Mouse (Mus musculus): ENCODE results near the gene Bmper. TPM values are rescaled to one million over a fixed set of nuclear protein-coding genes. Genes with fewer than 3 reads are reported as not detected.

Gene Bmper
- polyA plus RNA-seq, 1 experiment from 2014 or later = 6.9 TPM

DNA sequence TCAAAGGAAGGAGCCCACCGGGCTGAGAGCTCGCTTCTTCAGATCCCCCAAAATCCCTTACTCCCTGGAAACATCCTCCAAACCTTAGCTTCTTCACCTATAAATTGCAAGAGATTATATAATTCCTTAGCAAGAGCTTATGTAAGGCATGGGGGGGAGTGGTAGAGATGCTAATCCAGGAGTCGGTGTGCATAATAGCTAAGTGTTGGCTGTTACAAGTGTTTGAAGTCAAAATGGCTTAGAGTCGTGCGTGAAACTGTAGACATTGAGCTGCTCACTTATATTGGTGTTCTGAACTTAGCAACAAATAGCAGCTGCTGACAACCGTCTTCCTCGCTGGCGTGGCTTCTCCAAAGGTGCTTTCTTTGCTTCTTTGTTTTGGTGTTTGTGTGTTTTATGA is 128.5 kb downstream of the Bmper start:
- no peak for ATAC-seq (ENCODE audit: insufficient number of reproducible peaks, insufficient read depth, low FRiP score, low read depth)
- H3K4me1 ChIP-seq (ENCODE audit: control insufficient read depth, insufficient read depth, low read length) = peaks cover 4% of the 10 kb centered on the region; the same call in 1 of the 2 replicates

DNA sequence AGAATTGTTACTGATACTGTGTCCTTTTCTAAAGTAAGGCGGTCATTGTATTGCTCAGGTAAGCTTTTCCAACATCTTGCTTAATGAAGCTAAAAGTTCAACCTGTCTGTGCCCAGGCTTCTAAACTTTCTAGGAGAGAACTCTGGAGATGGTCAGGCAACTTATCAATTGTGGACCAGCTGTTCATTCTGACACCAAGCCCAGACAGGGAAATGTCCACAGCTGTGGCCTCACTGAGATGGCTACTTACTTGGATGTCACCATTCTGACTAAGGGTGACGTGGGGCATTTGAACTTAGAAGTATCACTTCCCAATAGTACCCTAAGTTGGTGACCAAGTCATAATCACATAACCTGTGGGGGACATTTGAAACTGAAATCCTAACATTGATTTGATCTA is 129.5 kb downstream of the Bmper start:
- H3K36me3 ChIP-seq (ENCODE audit: control insufficient read depth, insufficient read depth, low read length) = no peaks in the 10 kb centered on the region
- H3K9ac ChIP-seq (replicated peaks; ENCODE audit: low read depth, low read length) = no peak overlapping the region
- 93% methylated on average over 2 of the region's 2 CpGs for WGBS
- no peak overlapping the region for H3K27ac ChIP-seq (ENCODE audit: low read length)
- no peak overlapping the region for H3K4me2 ChIP-seq (replicated peaks; ENCODE audit: low read depth, low read length)
- no peaks in the 10 kb centered on the region for H3K9me3 ChIP-seq (ENCODE audit: control insufficient read depth, low read depth, low read length)
- ATAC-seq (ENCODE audit: insufficient number of reproducible peaks, insufficient read depth, low FRiP score, low read depth) = no peak
- H3K27me3 ChIP-seq (ENCODE audit: control insufficient read depth, insufficient read depth, low read length) = no peaks in the 10 kb centered on the region
- H3K4me1 ChIP-seq (ENCODE audit: control insufficient read depth, insufficient read depth, low read length) = peaks cover 4% of the 10 kb centered on the region; the same call in 1 of the 2 replicates
- no peak overlapping the region for H3K4me3 ChIP-seq (ENCODE audit: low read depth, low read length)

More for the DNA sequence above, 128.5 kb downstream of the Bmper start:
- WGBS = 91% methylated on average over 8 of the region's 8 CpGs
- Histone ChIP-seq H3K27ac (ENCODE audit: low read length) (no peak overlapping the region), H3K9ac (replicated peaks; ENCODE audit: low read depth, low read length) (no peak overlapping the region), H3K4me3 (ENCODE audit: low read depth, low read length) (no peak overlapping the region), H3K27me3 (ENCODE audit: control insufficient read depth, insufficient read depth, low read length) (no peaks in the 10 kb centered on the region), H3K4me2 (replicated peaks; ENCODE audit: low read depth, low read length) (no peak overlapping the region), H3K36me3 (ENCODE audit: control insufficient read depth, insufficient read depth, low read length) (no peaks in the 10 kb centered on the region), H3K9me3 (ENCODE audit: control insufficient read depth, low read depth, low read length) (no peaks in the 10 kb centered on the region)

DNA sequence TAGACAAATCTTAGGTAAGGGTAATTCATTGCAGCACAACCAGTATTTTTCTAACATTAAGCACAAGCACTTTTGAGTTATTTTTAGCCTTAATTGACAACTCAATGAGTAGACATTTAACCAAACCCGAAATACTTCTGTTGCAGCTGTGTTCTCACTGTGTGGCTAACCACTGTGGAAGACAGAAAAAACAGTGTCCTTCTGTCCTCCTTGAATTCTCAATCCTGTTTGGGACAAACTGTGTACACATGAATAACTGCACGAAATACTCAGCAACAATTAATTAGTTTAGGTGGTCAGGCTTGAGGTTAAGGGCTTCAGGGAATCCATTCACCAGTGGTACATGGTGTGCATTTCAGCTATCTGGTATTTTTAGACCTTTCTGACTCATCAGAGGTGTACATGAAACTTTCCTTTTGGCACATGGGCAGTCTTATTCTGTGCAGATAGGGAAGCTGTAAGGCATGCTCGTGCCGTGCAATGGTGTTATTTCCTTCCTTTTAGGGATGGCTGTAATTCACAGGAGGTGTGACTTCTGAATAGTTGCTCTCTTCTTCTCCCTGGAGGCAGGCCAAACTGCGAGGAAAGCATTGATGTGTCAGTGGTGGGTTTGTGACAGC is 131.4 kb downstream of the Bmper start:
- no peaks in the 10 kb centered on the region for H3K9me3 ChIP-seq (ENCODE audit: control insufficient read depth, low read depth, low read length)
- 57% methylated on average over 5 of the region's 5 CpGs for WGBS
- no peaks in the 10 kb centered on the region for H3K27me3 ChIP-seq (ENCODE audit: control insufficient read depth, insufficient read depth, low read length)
- H3K4me3 ChIP-seq (ENCODE audit: low read depth, low read length) = no peak overlapping the region
- H3K27ac ChIP-seq (ENCODE audit: low read length) = no peak overlapping the region
- no peak overlapping the region for H3K4me2 ChIP-seq (replicated peaks; ENCODE audit: low read depth, low read length)
- ATAC-seq (ENCODE audit: insufficient number of reproducible peaks, insufficient read depth, low FRiP score, low read depth) = no peak
- no peaks in the 10 kb centered on the region for H3K36me3 ChIP-seq (ENCODE audit: control insufficient read depth, insufficient read depth, low read length)
- peaks cover 4% of the 10 kb centered on the region; the same call in 1 of the 2 replicates for H3K4me1 ChIP-seq (ENCODE audit: control insufficient read depth, insufficient read depth, low read length)
- no peak overlapping the region for H3K9ac ChIP-seq (replicated peaks; ENCODE audit: low read depth, low read length)

GRCm38 (mm10) chr9:23358108-23358507 is 135.2 kb downstream of the Bmper start:
- H3K4me1 ChIP-seq (ENCODE audit: control insufficient read depth, insufficient read depth, low read length) = no peaks in the 10 kb centered on the region
- no peak overlapping the region for H3K4me3 ChIP-seq (ENCODE audit: low read depth, low read length)
- H3K27ac ChIP-seq (ENCODE audit: low read length) = no peak overlapping the region
- H3K36me3 ChIP-seq (ENCODE audit: control insufficient read depth, insufficient read depth, low read length) = no peaks in the 10 kb centered on the region
- no peak overlapping the region for H3K4me2 ChIP-seq (replicated peaks; ENCODE audit: low read depth, low read length)
- no peak overlapping the region for H3K9ac ChIP-seq (replicated peaks; ENCODE audit: low read depth, low read length)
- no peaks in the 10 kb centered on the region for H3K27me3 ChIP-seq (ENCODE audit: control insufficient read depth, insufficient read depth, low read length)
- ATAC-seq (ENCODE audit: insufficient number of reproducible peaks, insufficient read depth, low FRiP score, low read depth) = no peak
- no peaks in the 10 kb centered on the region for H3K9me3 ChIP-seq (ENCODE audit: control insufficient read depth, low read depth, low read length)
- 82% methylated on average over 2 of the region's 2 CpGs for WGBS

GRCm38 (mm10) chr9:23363139-23363538 is 140.3 kb downstream of the Bmper start:
- no peak overlapping the region for H3K4me3 ChIP-seq (ENCODE audit: low read depth, low read length)
- H3K27me3 ChIP-seq (ENCODE audit: control insufficient read depth, insufficient read depth, low read length) = no peaks in the 10 kb centered on the region
- H3K27ac ChIP-seq (ENCODE audit: low read length) = no peak overlapping the region
- no peak overlapping the region for H3K9ac ChIP-seq (replicated peaks; ENCODE audit: low read depth, low read length)
- H3K36me3 ChIP-seq (ENCODE audit: control insufficient read depth, insufficient read depth, low read length) = no peaks in the 10 kb centered on the region
- H3K4me2 ChIP-seq (replicated peaks; ENCODE audit: low read depth, low read length) = no peak overlapping the region
- ATAC-seq (ENCODE audit: insufficient number of reproducible peaks, insufficient read depth, low FRiP score, low read depth) = no peak
- no peaks in the 10 kb centered on the region for H3K4me1 ChIP-seq (ENCODE audit: control insufficient read depth, insufficient read depth, low read length)
- 71% methylated on average over 2 of the region's 2 CpGs for WGBS
- H3K9me3 ChIP-seq (ENCODE audit: control insufficient read depth, low read depth, low read length) = no peaks in the 10 kb centered on the region

DNA sequence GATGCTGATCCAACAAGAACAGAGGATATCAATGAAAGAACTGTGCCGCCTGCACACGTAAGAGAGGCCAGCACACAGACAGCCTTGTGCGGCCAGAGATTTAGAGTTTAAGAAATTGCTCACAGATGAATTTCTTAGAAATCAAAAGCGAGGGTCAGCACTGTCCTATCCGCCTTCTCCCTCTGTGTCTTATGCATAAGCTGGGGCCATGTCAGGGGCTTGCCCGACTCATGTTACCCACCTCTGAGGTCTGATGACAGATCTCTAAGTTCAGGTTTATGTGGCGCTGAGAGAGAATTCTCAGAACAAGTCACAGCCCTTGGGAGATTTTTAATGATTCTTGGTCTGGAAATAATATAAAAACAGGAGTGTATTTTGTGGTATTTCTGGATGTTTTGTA is 140.7 kb downstream of the Bmper start:
- Histone ChIP-seq H3K27ac (ENCODE audit: low read length) (no peak overlapping the region), H3K9ac (replicated peaks; ENCODE audit: low read depth, low read length) (no peak overlapping the region), H3K9me3 (ENCODE audit: control insufficient read depth, low read depth, low read length) (no peaks in the 10 kb centered on the region), H3K4me3 (ENCODE audit: low read depth, low read length) (no peak overlapping the region), H3K4me2 (replicated peaks; ENCODE audit: low read depth, low read length) (no peak overlapping the region), H3K27me3 (ENCODE audit: control insufficient read depth, insufficient read depth, low read length) (no peaks in the 10 kb centered on the region), H3K36me3 (ENCODE audit: control insufficient read depth, insufficient read depth, low read length) (no peaks in the 10 kb centered on the region), H3K4me1 (ENCODE audit: control insufficient read depth, insufficient read depth, low read length) (no peaks in the 10 kb centered on the region)
- WGBS = 77% methylated on average over 7 of the region's 7 CpGs
- no peak for ATAC-seq (ENCODE audit: insufficient number of reproducible peaks, insufficient read depth, low FRiP score, low read depth)

DNA sequence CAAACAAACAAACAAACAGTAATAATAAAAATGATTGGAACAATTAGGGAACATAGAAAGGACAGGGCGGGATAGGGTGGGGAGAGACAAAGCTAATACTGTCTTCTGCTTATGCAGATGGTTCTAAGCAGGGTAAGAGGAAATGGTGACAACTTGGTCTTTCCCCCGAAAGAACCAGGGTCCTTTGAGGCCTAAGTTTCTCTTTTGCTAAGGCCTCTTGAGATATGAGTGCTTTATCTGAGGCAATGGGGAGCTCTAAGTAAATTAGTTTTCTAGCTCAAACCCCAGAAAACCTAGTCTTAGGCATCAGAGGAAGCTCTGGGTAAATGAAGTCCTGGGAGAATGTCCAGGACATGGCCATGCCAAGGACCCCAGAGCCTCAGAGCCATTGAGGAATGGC is 141.2 kb downstream of the Bmper start:
- Histone ChIP-seq H3K4me2 (replicated peaks; ENCODE audit: low read depth, low read length) (no peak overlapping the region), H3K36me3 (ENCODE audit: control insufficient read depth, insufficient read depth, low read length) (no peaks in the 10 kb centered on the region), H3K4me1 (ENCODE audit: control insufficient read depth, insufficient read depth, low read length) (no peaks in the 10 kb centered on the region), H3K27me3 (ENCODE audit: control insufficient read depth, insufficient read depth, low read length) (no peaks in the 10 kb centered on the region), H3K9ac (replicated peaks; ENCODE audit: low read depth, low read length) (no peak overlapping the region), H3K4me3 (ENCODE audit: low read depth, low read length) (no peak overlapping the region), H3K9me3 (ENCODE audit: control insufficient read depth, low read depth, low read length) (no peaks in the 10 kb centered on the region), H3K27ac (ENCODE audit: low read length) (no peak overlapping the region)
- no peak for ATAC-seq (ENCODE audit: insufficient number of reproducible peaks, insufficient read depth, low FRiP score, low read depth)
- 92% methylated on average over 2 of the region's 2 CpGs for WGBS

- H3K4me3 ChIP-seq (ENCODE audit: low read depth, low read length) = no peak overlapping the region
- no peak overlapping the region for H3K9ac ChIP-seq (replicated peaks; ENCODE audit: low read depth, low read length)
- H3K36me3 ChIP-seq (ENCODE audit: control insufficient read depth, insufficient read depth, low read length) = no peaks in the 10 kb centered on the region
- no peak overlapping the region for H3K27ac ChIP-seq (ENCODE audit: low read length)
- H3K4me1 ChIP-seq (ENCODE audit: control insufficient read depth, insufficient read depth, low read length) = no peaks in the 10 kb centered on the region
- H3K9me3 ChIP-seq (ENCODE audit: control insufficient read depth, low read depth, low read length) = no peaks in the 10 kb centered on the region
- ATAC-seq (ENCODE audit: insufficient number of reproducible peaks, insufficient read depth, low FRiP score, low read depth) = no peak
- H3K4me2 ChIP-seq (replicated peaks; ENCODE audit: low read depth, low read length) = no peak overlapping the region
- no peaks in the 10 kb centered on the region for H3K27me3 ChIP-seq (ENCODE audit: control insufficient read depth, insufficient read depth, low read length)
Observed at GRCm38 (mm10) chr9:23368124-23368523, 145.2 kb downstream of the Bmper start.
